Mouse (Mus musculus): ENCODE measurements around the gene Itga4.

- no peak for TF ChIP-seq POLR2A (IDR thresholded peaks at IDR 0.05; ENCODE audit: control insufficient read depth, low read depth, low read length)
- TF ChIP-seq CTCF (IDR thresholded peaks at IDR 0.05; ENCODE audit: control insufficient read depth, insufficient read depth, insufficient replicate concordance, low read depth, low read length) = no peak
Observed at GRCm38 (mm10) chr2:79336141-79336540, 80.9 kb downstream of the Itga4 start.
